Mouse (Mus musculus): ENCODE results near the gene Ttc12. TPM values are rescaled to one million over a fixed set of nuclear protein-coding genes. Genes with fewer than 3 reads are reported as not detected.

Gene Ttc12
- total and polyA plus RNA-seq, 3 experiments = 0.44 to 0.67 (median 0.59) TPM

- TF ChIP-seq NRF1 (IDR thresholded peaks at IDR 0.05; ENCODE audit: low read depth, low read length) (peak; percentile 79), CTCF (conservative IDR thresholded peaks at IDR 0.05 in 1 of 2, IDR thresholded peaks at IDR 0.05 in 1 of 2; ENCODE audit: low read depth in 2 of 2, low read length in 2 of 2) (no peak), ZKSCAN1 (IDR thresholded peaks at IDR 0.05; ENCODE audit: borderline replicate concordance, low read depth, low read length) (no peak), SIN3A (IDR thresholded peaks at IDR 0.05; ENCODE audit: low read length) (no peak; the same call in 1 of the 2 replicates), POLR2AphosphoS2 (IDR thresholded peaks at IDR 0.05; ENCODE audit: low read depth, low read length) (no peak), USF2 (conservative IDR thresholded peaks at IDR 0.05; ENCODE audit: low read depth, low read length) (no peak), RCOR1 (conservative IDR thresholded peaks at IDR 0.05; ENCODE audit: low read depth, low read length) (no peak), MXI1 (IDR thresholded peaks at IDR 0.05; ENCODE audit: low read depth, low read length) (no peak; the same call in 1 of the 2 replicates), GABPA (IDR thresholded peaks at IDR 0.05; ENCODE audit: insufficient replicate concordance, low read depth, low read length) (no peak), MAFK (IDR thresholded peaks at IDR 0.05; ENCODE audit: insufficient replicate concordance, low read length) (no peak)
Observed at GRCm38 (mm10) chr9:49530739-49531138, 44.7 kb upstream of the Ttc12 start (continued).

GRCm38 (mm10) chr9:49529366-49529959 lies 43.4 kb upstream of the Ttc12 start:
- Histone ChIP-seq H3K4me3 (replicated peaks in 1 of 3; ENCODE audit: low read depth in 2 of 3, low read length in 2 of 3, poor library complexity in 1 of 3) (peak overlapping the region; percentile 1 to 42 (median 37)), H3K4me1 (ENCODE audit: control insufficient read depth in 1 of 2, insufficient read depth in 2 of 2) (peaks cover 18 to 47% of the 10 kb centered on the region in 2 experiments), H3K4me2 (ENCODE audit: insufficient read depth, low read depth, poor library complexity, severe bottlenecking) (peak overlapping the region; percentile 97), H3K79me2 (replicated peaks; ENCODE audit: control insufficient read depth, extremely low read depth, insufficient read depth, poor library complexity, severe bottlenecking) (no peaks in the 10 kb centered on the region), H3K9ac (ENCODE audit: insufficient read depth, low read depth) (peak overlapping the region; percentile 74), H3K27me3 (replicated peaks) (peaks cover 8% of the 10 kb centered on the region), H3K27ac (ENCODE audit: insufficient read depth, low read depth) (peak overlapping the region; percentile 90), H3K36me3 (replicated peaks in 1 of 2; ENCODE audit: control insufficient read depth in 1 of 2, insufficient read depth in 1 of 2, low read length in 1 of 2) (no peaks in the 10 kb centered on the region), H3K9me3 (replicated peaks; ENCODE audit: low read length) (no peaks in the 10 kb centered on the region)
- DNase-seq (ENCODE audit: extremely low read depth) = peak; percentile 68
- dilution Hi-C loops (cut with MboI; ENCODE audit: extremely low pct_ligation_motif_present, extremely low pct_unique_long_range_greater_than_20kb, low sequenced_read_pairs) (no loop called here), in situ Hi-C loops (cut with MboI; ENCODE audit: low pct_ligation_motif_present, low pct_unique_long_range_greater_than_20kb, low sequenced_read_pairs) (loop anchor here (25.0 kb wide), 1 partner anchor 1008 kb away; the partner anchor contains the start of gene Pts)
- TF ChIP-seq MAZ (IDR thresholded peaks at IDR 0.05; ENCODE audit: low read depth, low read length) = no peak; the same call in 1 of the 2 replicates
- no peak; the same call in 1 of the 2 replicates for TF ChIP-seq RCOR1 (conservative IDR thresholded peaks at IDR 0.05; ENCODE audit: low read depth, low read length)
- TF ChIP-seq RAD21 (IDR thresholded peaks at IDR 0.05; ENCODE audit: low read depth, low read length) = no peak
- no peak; the same call in 1 of the 2 replicates for TF ChIP-seq HCFC1 (IDR thresholded peaks at IDR 0.05; ENCODE audit: low read depth, low read length)
- no peak for TF ChIP-seq MAFK (IDR thresholded peaks at IDR 0.05; ENCODE audit: insufficient replicate concordance, low read length)
- TF ChIP-seq TBP (conservative IDR thresholded peaks at IDR 0.05; ENCODE audit: low read depth, low read length) = peak; percentile 54; the same call in 1 of the 2 replicates
- peak; percentile 16; the same call in 1 of the 2 replicates for TF ChIP-seq MAX (IDR thresholded peaks at IDR 0.05; ENCODE audit: low read length)
- TF ChIP-seq NELFE (IDR thresholded peaks at IDR 0.05; ENCODE audit: low read depth, low read length) = peak; percentile 33; the same call in 1 of the 2 replicates
- peak; percentile 14; the same call in 1 of the 2 replicates for TF ChIP-seq EP300 (IDR thresholded peaks at IDR 0.05; ENCODE audit: low read length)
- TF ChIP-seq ELF1 (IDR thresholded peaks at IDR 0.05; ENCODE audit: low read depth, low read length) = peak; percentile 66
- 0 out of 2 replicates have a peak, but pooled peaks have one; percentile 47 for TF ChIP-seq TCF12 (IDR thresholded peaks at IDR 0.05; ENCODE audit: low read depth, low read length)
- TF ChIP-seq USF1 (IDR thresholded peaks at IDR 0.05; ENCODE audit: low read depth, low read length) = no peak
- TF ChIP-seq BHLHE40 (IDR thresholded peaks at IDR 0.05; ENCODE audit: low read depth, low read length) = peak; percentile 48
- TF ChIP-seq SIN3A (IDR thresholded peaks at IDR 0.05; ENCODE audit: low read length) = peak; percentile 35
- TF ChIP-seq CHD2 (IDR thresholded peaks at IDR 0.05; ENCODE audit: low read length) = peak; percentile 67
- TF ChIP-seq POLR2A (IDR thresholded peaks at IDR 0.05; ENCODE audit: low read depth, low read length) = no peak
- TF ChIP-seq ZMIZ1 (IDR thresholded peaks at IDR 0.05; ENCODE audit: low read depth, low read length) = no peak; the same call in 1 of the 2 replicates
- 0 out of 2 replicates have a peak, but pooled peaks have one; percentile 9 for TF ChIP-seq MYC (IDR thresholded peaks at IDR 0.05; ENCODE audit: low read depth, low read length)
- peak; percentile 90 for TF ChIP-seq ZNF384 (IDR thresholded peaks at IDR 0.05; ENCODE audit: low read depth, low read length)
- 0 out of 2 replicates have a peak, but pooled peaks have one; percentile 29 for TF ChIP-seq KAT2A (IDR thresholded peaks at IDR 0.05; ENCODE audit: insufficient replicate concordance, low read length)
- TF ChIP-seq CHD1 (IDR thresholded peaks at IDR 0.05; ENCODE audit: low read depth, low read length) = no peak
- TF ChIP-seq MXI1 (IDR thresholded peaks at IDR 0.05; ENCODE audit: low read depth, low read length) = peak; percentile 79
